ENCODE assay signal across 22 mouse cellular contexts in genomic region chr7:64054996-64055395, GRCm38 (mm10).
DNase-seq lines count a peak whose midpoint lies in the region; ATAC-seq and TF ChIP-seq lines count a peak whose summit lies in the region.
"Had no signal": no experiment of that assay in that cellular context is flagged by ENCODE, and none has a peak within 500 bp of the region (broad histone marks: within the 10 kb centered on the region; RNA-seq: fewer than 3 reads in every experiment).

No protein-coding gene starts in this region.

- no peak for ATAC-seq in forebrain, embryonic 11.5 days (replicated peaks; ENCODE audit: low FRiP score)
- no peak for ATAC-seq in forebrain, embryonic 13.5 days
- no peak for ATAC-seq in liver, embryonic 13.5 days (ENCODE audit: low read depth)
- ATAC-seq in Patski, result peak; percentile 63
- ATAC-seq: CD4-positive, CD25-positive, alpha-beta regulatory T cell, adult 4 months; forebrain, embryonic 15.5 days; forebrain, postnatal 0 days had no signal

- no peak overlapping the region for H3K27ac ChIP-seq in forebrain, embryonic 11.5 days (ENCODE audit: low read depth, low read length)
- no peak overlapping the region for H3K27ac ChIP-seq in forebrain, embryonic 13.5 days
- H3K27ac ChIP-seq in liver, embryonic 13.5 days, result peak overlapping the region; percentile 96; the same call in 1 of the 2 replicates
- H3K27ac ChIP-seq: embryonic facial prominence, embryonic 10.5 days; embryonic facial prominence, embryonic 12.5 days; forebrain, embryonic 12.5 days; forebrain, embryonic 15.5 days had no signal

- no peaks in the 10 kb centered on the region for H3K4me1 ChIP-seq in forebrain, embryonic 11.5 days (replicated peaks; ENCODE audit: control insufficient read depth, insufficient read depth, low read length)
- 0 out of 2 replicates have a peak, but pooled peaks cover 3% of the 10 kb centered on the region for H3K4me1 ChIP-seq in forebrain, embryonic 13.5 days
- H3K4me1 ChIP-seq in liver, embryonic 13.5 days (replicated peaks), result peaks cover 89% of the 10 kb centered on the region
- H3K4me1 ChIP-seq: embryonic facial prominence, embryonic 12.5 days; forebrain, embryonic 12.5 days had no signal

- WGBS in forebrain, embryonic 11.5 days, result 84% methylated on average over 4 of the region's 4 CpGs
- WGBS in forebrain, embryonic 13.5 days, result 87% methylated on average over 4 of the region's 4 CpGs
- 76% methylated on average over 4 of the region's 4 CpGs for WGBS in liver, embryonic 13.5 days (ENCODE audit: insufficient replicate concordance)

- H3K27me3 ChIP-seq in forebrain, embryonic 11.5 days (ENCODE audit: control insufficient read depth, insufficient read depth, low read length), result no peaks in the 10 kb centered on the region
- no peaks in the 10 kb centered on the region for H3K27me3 ChIP-seq in forebrain, embryonic 13.5 days
- H3K27me3 ChIP-seq in liver, embryonic 13.5 days, result no peaks in the 10 kb centered on the region
- H3K27me3 ChIP-seq in Patski, result no peaks in the 10 kb centered on the region
- H3K27me3 ChIP-seq: CH12.LX; embryonic facial prominence, embryonic 12.5 days; forebrain, embryonic 12.5 days; forebrain, embryonic 15.5 days had no signal

- in situ Hi-C loops in Patski (cut with MboI; ENCODE audit: low pct_unique_long_range_greater_than_20kb), result loop anchor here (10.0 to 25.0 kb wide), 2 partner anchors 270 to 957 kb away; no protein-coding TSS in a partner anchor

- POLR2A ChIA-PET in Patski (lab: Charles Lee), result no interaction called here

- CTCF ChIA-PET in Patski (lab: Charles Lee), result interaction anchor here (1.4 kb wide), 1 partner anchor 35 kb away, joined by 3 read pairs; no protein-coding TSS in a partner anchor

- H3K9ac ChIP-seq in forebrain, embryonic 11.5 days (ENCODE audit: low read length), result no peak overlapping the region
- H3K9ac ChIP-seq in forebrain, embryonic 13.5 days, result no peak overlapping the region
- peak overlapping the region; percentile 23; the same call in 1 of the 2 replicates for H3K9ac ChIP-seq in liver, embryonic 13.5 days
- H3K9ac ChIP-seq: embryonic facial prominence, embryonic 12.5 days; forebrain, embryonic 12.5 days; forebrain, embryonic 15.5 days; forebrain, postnatal 0 days had no signal

- H3K4me3 ChIP-seq in forebrain, embryonic 11.5 days (ENCODE audit: low read depth, low read length), result no peak overlapping the region
- no peak overlapping the region for H3K4me3 ChIP-seq in forebrain, embryonic 13.5 days
- no peak overlapping the region for H3K4me3 ChIP-seq in liver, embryonic 13.5 days (replicated peaks)
- H3K4me3 ChIP-seq: embryonic facial prominence, embryonic 10.5 days; embryonic facial prominence, embryonic 12.5 days; forebrain, embryonic 12.5 days; forebrain, embryonic 15.5 days had no signal

- no peak for TF ChIP-seq CTCF in Patski (IDR thresholded peaks at IDR 0.05)

- H3K9me3 ChIP-seq in forebrain, embryonic 11.5 days (ENCODE audit: control insufficient read depth, low read length), result no peaks in the 10 kb centered on the region
- H3K9me3 ChIP-seq in forebrain, embryonic 13.5 days (replicated peaks), result no peaks in the 10 kb centered on the region
- no peaks in the 10 kb centered on the region for H3K9me3 ChIP-seq in liver, embryonic 13.5 days (replicated peaks)
- H3K9me3 ChIP-seq: embryonic facial prominence, embryonic 10.5 days; embryonic facial prominence, embryonic 12.5 days; forebrain, embryonic 12.5 days; forebrain, embryonic 15.5 days; G1E had no signal

- no peak overlapping the region for H3K4me2 ChIP-seq in forebrain, embryonic 11.5 days (ENCODE audit: low read depth, low read length, severe bottlenecking)
- no peak overlapping the region for H3K4me2 ChIP-seq in forebrain, embryonic 13.5 days
- H3K4me2 ChIP-seq in liver, embryonic 13.5 days, result no peak overlapping the region
- H3K4me2 ChIP-seq: embryonic facial prominence, embryonic 12.5 days; forebrain, embryonic 12.5 days; forebrain, embryonic 15.5 days had no signal

- DNase-seq in forebrain, embryonic 11.5 days (ENCODE audit: low spot score), result peak; percentile 30
- no peak for DNase-seq in liver, embryonic 13.5 days
- no peak for DNase-seq in liver
- peak; percentile 64 for DNase-seq in Patski (ENCODE audit: low read depth, low spot score)
- DNase-seq: adrenal gland, adult 2 months; adrenal gland, postnatal 10 days; adrenal gland, postnatal 36 days; B cell, adult 2 months; cerebellum, adult 11-12 months; cerebellum, adult 2 months; cerebellum, adult 9-10 months; cerebellum, postnatal 10 days; cerebellum, postnatal 25 days; forebrain, postnatal 0 days had no signal

- H3K36me3 ChIP-seq in forebrain, embryonic 11.5 days (ENCODE audit: control insufficient read depth, insufficient read depth, low read length), result no peaks in the 10 kb centered on the region
- no peaks in the 10 kb centered on the region for H3K36me3 ChIP-seq in forebrain, embryonic 13.5 days (ENCODE audit: poor library complexity, severe bottlenecking)
- no peaks in the 10 kb centered on the region for H3K36me3 ChIP-seq in liver, embryonic 13.5 days
- H3K36me3 ChIP-seq: embryonic facial prominence, embryonic 10.5 days; embryonic facial prominence, embryonic 12.5 days; forebrain, embryonic 12.5 days; forebrain, embryonic 15.5 days; G1E had no signal

Comparison
In these comparisons a context has a peak if more than half of its experiments do, and no peak if none do; other contexts are left out.
1. DNase-seq: peak in forebrain, embryonic 11.5 days (single experiment) and Patski (single experiment); none in liver, embryonic 13.5 days (single experiment) and liver (single experiment).